Mouse (Mus musculus) liver, postnatal 0 days (tissue): ENCODE results near the gene Sost. TPM values are rescaled to one million over a fixed set of nuclear protein-coding genes. Genes with fewer than 3 reads are reported as not detected.

Source experiments
- ATAC-seq: fragments of 200-750 bp; cut with Nextera tagmentation; 2 replicates; pipeline ENCODE4 v1.8.0; 2017; ENCODE audit warnings: mild to moderate bottlenecking, moderate library complexity
- DNase-seq: peaks from one replicate; pipeline ENCODE4 v3.0.0-alpha.2; 2016
- H3K27ac ChIP-seq: fragments of 300-500 bp; sonication (generic); 2 replicates; pipeline ENCODE4 v1.5.1; 2014; ENCODE audit warnings: antibody characterized with exemption, moderate library complexity, mild to moderate bottlenecking, low read depth
- H3K27me3 ChIP-seq: fragments of 300-500 bp; sonication (generic); 2 replicates; pipeline ENCODE4 v1.6.1; 2014; ENCODE audit warnings: low read length, control low read depth, mixed read lengths; ENCODE audit not compliant: insufficient read depth
- H3K36me3 ChIP-seq: fragments of 300-500 bp; sonication (generic); replicated peaks from 2 replicates; pipeline ENCODE4 v1.6.1; 2014; ENCODE audit warnings: mild to moderate bottlenecking, control low read depth, low read length, moderate library complexity, mixed read lengths; ENCODE audit not compliant: insufficient read depth
- H3K4me1 ChIP-seq: fragments of 300-500 bp; sonication (generic); 2 replicates; pipeline ENCODE4 v1.6.1; 2014; ENCODE audit warnings: antibody characterized with exemption, mild to moderate bottlenecking, control low read depth; ENCODE audit not compliant: insufficient read depth
- H3K4me2 ChIP-seq: fragments of 300-500 bp; sonication (generic); 2 replicates; pipeline ENCODE4 v1.6.1; 2014; ENCODE audit warnings: low read depth, mild to moderate bottlenecking, low read length, moderate library complexity, mixed read lengths
- H3K4me3 ChIP-seq: fragments of 300-500 bp; sonication (generic); 2 replicates; pipeline ENCODE4 v1.5.1; 2014; ENCODE audit warnings: low read depth, low read length
- H3K9ac ChIP-seq: fragments of 300-500 bp; sonication (generic); replicated peaks from 2 replicates; pipeline ENCODE4 v1.6.1; 2014; ENCODE audit warnings: mild to moderate bottlenecking, moderate library complexity
- H3K9me3 ChIP-seq: fragments of 300-500 bp; sonication (generic); 2 replicates; pipeline ENCODE4 v1.6.1; 2016; ENCODE audit warnings: mild to moderate bottlenecking, control low read depth, low read length, mixed read lengths
- CTCF ChIP-seq: sonication (generic); IDR thresholded peaks from 2 replicates; pipeline ENCODE4 v1.5.1; 2016; ENCODE audit warnings: antibody characterized with exemption, low read depth
- EP300 ChIP-seq: IDR thresholded peaks from 2 replicates; pipeline ENCODE4 v1.6.1; 2016; ENCODE audit warnings: antibody characterized with exemption, low read depth, mild to moderate bottlenecking
- WGBS: fragments of 180-500 bp; shearing (Covaris S2); extraction: QIAGEN DNeasy Blood & Tissue Kit; methylation state at CpG from one replicate; pipeline ENCODE4 v1.1.7; 2014; ENCODE audit not compliant: insufficient replicate concordance; 5-methylcytosine and 5-hydroxymethylcytosine counted together
- polyA plus RNA-seq: library from polyadenylated mRNA; unstranded; fragments of >200 nt; fragmentation: Nextera tagmentation; extraction: Ambion mirVana; gene quantifications from 2 replicates; pipeline ENCODE4 v1.2.1, GENCODE M21; 2015

The Sost gene
- polyA plus RNA-seq, 1 experiment from 2014 or later: not detected

- Histone ChIP-seq H3K36me3 (peaks cover 6% of the 10 kb centered on the region; the same call in 1 of the 2 replicates), H3K9me3 (no peaks in the 10 kb centered on the region), H3K27ac (no peak overlapping the region), H3K4me3 (no peak overlapping the region), H3K4me1 (no peaks in the 10 kb centered on the region), H3K4me2 (no peak overlapping the region), H3K27me3 (peaks cover 4% of the 10 kb centered on the region; the same call in 1 of the 2 replicates), H3K9ac (no peak overlapping the region)
- no peak for DNase-seq
- ATAC-seq: peak; percentile 69
- TF ChIP-seq CTCF: no peak
- TF ChIP-seq EP300: 0 out of 2 replicates have a peak, but pooled peaks have one; percentile 34
- WGBS: 77% methylated on average over 5 of the region's 5 CpGs
Observed at GRCm38 (mm10) chr11:101972651-101973050, 5.8 kb upstream of the Sost start.

GRCm38 (mm10) chr11:101972097-101972496, 5.3 kb upstream of the Sost start:
- DNase-seq (no peak), ATAC-seq (0 out of 2 replicates have a peak, but pooled peaks have one; percentile 4)
- TF ChIP-seq CTCF (no peak), EP300 (no peak)
- no peak overlapping the region for H3K9ac ChIP-seq
- H3K36me3 ChIP-seq: peaks cover 6% of the 10 kb centered on the region; the same call in 1 of the 2 replicates
- H3K27ac ChIP-seq: no peak overlapping the region
- H3K9me3 ChIP-seq: no peaks in the 10 kb centered on the region
- H3K4me1 ChIP-seq: no peaks in the 10 kb centered on the region
- H3K4me3 ChIP-seq: no peak overlapping the region
- H3K27me3 ChIP-seq: peaks cover 9% of the 10 kb centered on the region; the same call in 1 of the 2 replicates
- H3K4me2 ChIP-seq: no peak overlapping the region
- WGBS: 53% methylated on average over 3 of the region's 3 CpGs

GRCm38 (mm10) chr11:101971410-101971809, 4.6 kb upstream of the Sost start:
- Histone ChIP-seq H3K27me3 (peaks cover 16% of the 10 kb centered on the region), H3K36me3 (peaks cover 6% of the 10 kb centered on the region; the same call in 1 of the 2 replicates), H3K9me3 (no peaks in the 10 kb centered on the region), H3K4me3 (no peak overlapping the region), H3K4me1 (no peaks in the 10 kb centered on the region), H3K4me2 (no peak overlapping the region), H3K9ac (no peak overlapping the region), H3K27ac (no peak overlapping the region)
- WGBS: 27% methylated on average over 3 of the region's 3 CpGs
- ATAC-seq: no peak
- TF ChIP-seq CTCF: peak; percentile 81
- no peak for TF ChIP-seq EP300
- peak; percentile 58 for DNase-seq

- Histone ChIP-seq H3K9me3 (no peaks in the 10 kb centered on the region), H3K4me2 (no peak overlapping the region), H3K4me1 (no peaks in the 10 kb centered on the region), H3K4me3 (no peak overlapping the region), H3K9ac (no peak overlapping the region), H3K36me3 (peaks cover 6% of the 10 kb centered on the region; the same call in 1 of the 2 replicates), H3K27me3 (peaks cover 30% of the 10 kb centered on the region), H3K27ac (no peak overlapping the region)
- TF ChIP-seq CTCF (no peak), EP300 (no peak)
- DNase-seq: no peak
- 81% methylated on average over 13 of the region's 13 CpGs for WGBS
- ATAC-seq: no peak
Observed at GRCm38 (mm10) chr11:101969835-101970234, 3.0 kb upstream of the Sost start.

- DNase-seq: peak; percentile 78
- Histone ChIP-seq H3K9me3 (no peaks in the 10 kb centered on the region), H3K9ac (no peak overlapping the region), H3K4me1 (peaks cover 4% of the 10 kb centered on the region), H3K27me3 (peaks cover 40% of the 10 kb centered on the region), H3K4me2 (no peak overlapping the region), H3K27ac (no peak overlapping the region), H3K4me3 (no peak overlapping the region), H3K36me3 (no peaks in the 10 kb centered on the region; the same call in 1 of the 2 replicates)
- TF ChIP-seq EP300 (no peak), CTCF (peak; percentile 98)
- peak; percentile 55 for ATAC-seq
- WGBS: under 1% methylated on average over 5 of the region's 5 CpGs
Observed at GRCm38 (mm10) chr11:101968791-101969190, 2.0 kb upstream of the Sost start.

GRCm38 (mm10) chr11:101968311-101968710, 1.5 kb upstream of the Sost start:
- H3K27me3 ChIP-seq: peaks cover 45% of the 10 kb centered on the region
- no peak overlapping the region for H3K9ac ChIP-seq
- peaks cover 8% of the 10 kb centered on the region for H3K4me1 ChIP-seq
- H3K27ac ChIP-seq: no peak overlapping the region
- H3K4me3 ChIP-seq: no peak overlapping the region
- no peak for ATAC-seq
- no peaks in the 10 kb centered on the region for H3K9me3 ChIP-seq
- H3K36me3 ChIP-seq: no peaks in the 10 kb centered on the region; the same call in 1 of the 2 replicates
- H3K4me2 ChIP-seq: no peak overlapping the region
- TF ChIP-seq EP300 (no peak), CTCF (no peak)
- 17% methylated on average over 7 of the region's 7 CpGs for WGBS
- no peak for DNase-seq

GRCm38 (mm10) chr11:101965553-101965952, 1.3 kb downstream of the Sost start:
- DNase-seq (no peak), ATAC-seq (no peak)
- Histone ChIP-seq H3K9ac (no peak overlapping the region), H3K4me2 (no peak overlapping the region), H3K36me3 (no peaks in the 10 kb centered on the region), H3K27ac (no peak overlapping the region), H3K9me3 (no peaks in the 10 kb centered on the region), H3K4me1 (peaks cover 12% of the 10 kb centered on the region), H3K27me3 (peaks cover 68% of the 10 kb centered on the region), H3K4me3 (no peak overlapping the region)
- WGBS: no CpG with 5 or more reads among the region's 2 CpGs
- TF ChIP-seq EP300 (no peak), CTCF (no peak)
